In the genomic region with DNA sequence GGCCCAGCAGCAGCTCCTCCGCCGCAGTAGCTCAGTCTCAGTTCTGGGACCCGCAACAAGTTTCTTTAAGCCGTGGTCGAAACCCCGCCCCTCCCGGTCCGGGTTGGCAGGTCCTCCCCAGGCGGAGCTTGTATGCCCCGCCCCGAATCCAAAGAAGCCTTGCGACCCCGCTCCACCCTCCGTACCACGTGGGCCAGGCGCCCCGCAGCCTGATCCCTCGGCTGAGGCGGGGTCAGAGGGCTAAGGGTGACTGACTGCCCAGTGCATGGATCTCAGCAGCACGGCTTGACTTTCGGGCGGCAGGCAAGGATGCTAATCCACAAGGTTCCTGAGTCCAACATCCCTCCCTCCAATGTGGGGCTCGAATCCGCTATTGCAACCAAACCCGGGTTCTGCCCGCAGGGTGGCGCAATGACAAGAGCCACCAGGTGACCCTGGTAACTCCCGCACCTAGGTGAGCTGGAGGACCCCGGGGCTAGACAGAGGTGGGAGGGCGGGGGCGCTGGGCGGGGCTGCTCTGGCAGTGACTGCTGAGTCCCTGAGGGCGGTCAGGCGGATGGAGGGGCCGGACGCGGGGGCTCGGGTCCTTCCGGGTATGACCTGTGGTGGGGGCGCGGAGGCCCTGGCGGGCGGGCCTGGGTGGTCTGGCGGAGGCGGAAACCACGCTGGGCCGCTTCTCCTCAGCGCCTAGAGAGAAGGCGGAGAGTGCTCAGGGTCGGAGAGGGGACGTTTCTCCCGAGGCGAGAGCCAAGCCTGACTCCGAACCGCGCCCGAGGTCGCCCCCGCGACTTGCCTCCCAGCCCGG, we compare ENCODE assay signal across 7 mouse cellular contexts. TPM values are rescaled to one million over a fixed set of nuclear protein-coding genes. Genes with fewer than 3 reads are reported as not detected.
A peak's percentile ranks its signal among the peaks of the same experiment; 100 is the strongest.
DNase-seq lines count a peak whose midpoint lies in the region; ATAC-seq and TF ChIP-seq lines count a peak whose summit lies in the region.

A gene (minus strand): TSS at position 39 of the 805 bp plus-strand sequence.

- peaks cover 24% of the 10 kb centered on the region for H3K4me1 ChIP-seq in embryonic facial prominence, embryonic 14.5 days (ENCODE audit: control insufficient read depth, insufficient read depth, low read length)
- peaks cover 26% of the 10 kb centered on the region for H3K4me1 ChIP-seq in heart, embryonic 11.5 days (ENCODE audit: control insufficient read depth, insufficient read depth, low read length)
- H3K4me1 ChIP-seq in kidney, embryonic 15.5 days = peaks cover 38% of the 10 kb centered on the region
- H3K4me1 ChIP-seq in limb, embryonic 15.5 days = peaks cover 52% of the 10 kb centered on the region
- H3K4me1 ChIP-seq in midbrain, postnatal 0 days (ENCODE audit: insufficient read depth, low read length) = no peaks in the 10 kb centered on the region

- H3K4me3 ChIP-seq in embryonic facial prominence, embryonic 14.5 days (ENCODE audit: low read depth, low read length) = peak within 1 kb of the TSS; percentile 60
- H3K4me3 ChIP-seq in heart, embryonic 11.5 days (ENCODE audit: low read depth, low read length) = peak within 1 kb of the TSS; percentile 68
- H3K4me3 ChIP-seq in kidney, embryonic 15.5 days (replicated peaks) = peak within 1 kb of the TSS; percentile 53
- peak within 1 kb of the TSS; percentile 53 for H3K4me3 ChIP-seq in limb, embryonic 15.5 days
- H3K4me3 ChIP-seq in midbrain, postnatal 0 days (ENCODE audit: low read depth, low read length) = peak within 1 kb of the TSS; percentile 47

- peaks cover 19% of the 10 kb centered on the region for H3K27me3 ChIP-seq in embryonic facial prominence, embryonic 14.5 days (replicated peaks; ENCODE audit: control insufficient read depth, insufficient read depth, low read length)
- peaks cover 36% of the 10 kb centered on the region for H3K27me3 ChIP-seq in heart, embryonic 11.5 days (ENCODE audit: control insufficient read depth, insufficient read depth, low read length)
- H3K27me3 ChIP-seq in kidney, embryonic 15.5 days = peaks cover 65% of the 10 kb centered on the region
- peaks cover 50% of the 10 kb centered on the region for H3K27me3 ChIP-seq in limb, embryonic 15.5 days
- peaks cover 13% of the 10 kb centered on the region; the same call in 1 of the 2 replicates for H3K27me3 ChIP-seq in midbrain, postnatal 0 days (ENCODE audit: insufficient read depth, low read length)

- H3K9ac ChIP-seq in embryonic facial prominence, embryonic 14.5 days (ENCODE audit: low read depth, low read length) = peak within 1 kb of the TSS; percentile 70
- peak within 1 kb of the TSS; percentile 52 for H3K9ac ChIP-seq in heart, embryonic 11.5 days (ENCODE audit: low read depth, low read length)
- peak within 1 kb of the TSS; percentile 56 for H3K9ac ChIP-seq in kidney, embryonic 15.5 days
- H3K9ac ChIP-seq in limb, embryonic 15.5 days = peak within 1 kb of the TSS; percentile 41
- peak within 1 kb of the TSS; percentile 55 for H3K9ac ChIP-seq in midbrain, postnatal 0 days (replicated peaks; ENCODE audit: low read length, poor library complexity, severe bottlenecking)

- peak within 1 kb of the TSS; percentile 99 for H3K4me2 ChIP-seq in embryonic facial prominence, embryonic 14.5 days (ENCODE audit: low read depth, low read length)
- H3K4me2 ChIP-seq in heart, embryonic 11.5 days = peak within 1 kb of the TSS; percentile 98
- peak within 1 kb of the TSS; percentile 96 for H3K4me2 ChIP-seq in kidney, embryonic 15.5 days
- H3K4me2 ChIP-seq in limb, embryonic 15.5 days = peak within 1 kb of the TSS; percentile 94
- H3K4me2 ChIP-seq in midbrain, postnatal 0 days (ENCODE audit: low read depth, low read length, poor library complexity, severe bottlenecking) = peak within 1 kb of the TSS; percentile 91

- ATAC-seq in embryonic facial prominence, embryonic 14.5 days (ENCODE audit: low read depth) = peak; percentile 85
- peak; percentile 79 for ATAC-seq in heart, embryonic 11.5 days (replicated peaks; ENCODE audit: insufficient number of reproducible peaks, low FRiP score, low TSS enrichment)
- peak; percentile 87 for ATAC-seq in kidney, embryonic 15.5 days (replicated peaks; ENCODE audit: low FRiP score)
- ATAC-seq in limb, embryonic 15.5 days (ENCODE audit: insufficient number of reproducible peaks, low FRiP score, low TSS enrichment, low read depth) = peak; percentile 74
- peak; percentile 42 for ATAC-seq in midbrain, postnatal 0 days (ENCODE audit: low FRiP score)

- H3K9me3 ChIP-seq in embryonic facial prominence, embryonic 14.5 days (ENCODE audit: control insufficient read depth, low read length) = no peaks in the 10 kb centered on the region
- no peaks in the 10 kb centered on the region for H3K9me3 ChIP-seq in heart, embryonic 11.5 days (replicated peaks; ENCODE audit: control insufficient read depth, low read length)
- no peaks in the 10 kb centered on the region for H3K9me3 ChIP-seq in kidney, embryonic 15.5 days (replicated peaks)
- no peaks in the 10 kb centered on the region for H3K9me3 ChIP-seq in limb, embryonic 15.5 days
- H3K9me3 ChIP-seq in midbrain, postnatal 0 days (ENCODE audit: low read length) = no peaks in the 10 kb centered on the region

- peak; percentile 62 for TF ChIP-seq CTCF in midbrain, postnatal 0 days (IDR thresholded peaks at IDR 0.05)

- 0 out of 2 replicates have a peak, but pooled peaks cover 6% of the 10 kb centered on the region for H3K36me3 ChIP-seq in embryonic facial prominence, embryonic 14.5 days (ENCODE audit: control insufficient read depth, insufficient read depth, low read length)
- H3K36me3 ChIP-seq in heart, embryonic 11.5 days (ENCODE audit: control insufficient read depth, insufficient read depth, low read length) = no peaks in the 10 kb centered on the region
- no peaks in the 10 kb centered on the region for H3K36me3 ChIP-seq in kidney, embryonic 15.5 days
- peaks cover 8% of the 10 kb centered on the region; the same call in 1 of the 2 replicates for H3K36me3 ChIP-seq in limb, embryonic 15.5 days
- H3K36me3 ChIP-seq in midbrain, postnatal 0 days (ENCODE audit: insufficient read depth, low read length) = no peaks in the 10 kb centered on the region

- under 1% methylated on average over 21 of the region's 61 CpGs for WGBS in embryonic facial prominence, embryonic 14.5 days
- WGBS in heart, embryonic 11.5 days (ENCODE audit: insufficient replicate concordance) = under 1% methylated on average over 60 of the region's 61 CpGs
- under 1% methylated on average over 61 of the region's 61 CpGs for WGBS in kidney, embryonic 15.5 days
- WGBS in limb, embryonic 15.5 days = 1% methylated on average over 61 of the region's 61 CpGs
- WGBS in midbrain, postnatal 0 days = 1% methylated on average over 61 of the region's 61 CpGs

- H3K27ac ChIP-seq in embryonic facial prominence, embryonic 14.5 days (replicated peaks; ENCODE audit: low read depth, low read length) = no peak within 1 kb of the TSS
- peak within 1 kb of the TSS; percentile 29; the same call in 1 of the 2 replicates for H3K27ac ChIP-seq in heart, embryonic 11.5 days (ENCODE audit: low read depth, low read length)
- H3K27ac ChIP-seq in kidney, embryonic 15.5 days = peak within 1 kb of the TSS; percentile 54
- H3K27ac ChIP-seq in limb, embryonic 15.5 days = peak within 1 kb of the TSS; percentile 67; the same call in 1 of the 2 replicates
- peak within 1 kb of the TSS; percentile 18; the same call in 1 of the 2 replicates for H3K27ac ChIP-seq in midbrain, postnatal 0 days (ENCODE audit: low read depth, low read length)

- DNase-seq in adrenal gland, postnatal 36 days = peak; percentile 80 to 88
- peak; percentile 96 for DNase-seq in embryonic facial prominence, embryonic 14.5 days (ENCODE audit: low spot score)
- DNase-seq in midbrain, postnatal 0 days (ENCODE audit: low spot score) = peak; percentile 89
- DNase-seq in spleen, postnatal 14 days (ENCODE audit: low spot score in 2 of 2) = peak; percentile 32 to 47

RNA-seq across cellular contexts. Expression of the gene that starts here (rescaled TPM):
- total RNA-seq in adrenal gland, postnatal 36 days (2021) = 1 to 10 TPM; 1.3 to 2.5 TPM
- 15.8 and 18.0 TPM in 2 replicates for polyA plus RNA-seq in embryonic facial prominence, embryonic 14.5 days (2014; fragmentation: Nextera tagmentation; extraction: Ambion mirVana)
- 2.0 and 2.9 TPM in 2 replicates for polyA plus RNA-seq in heart, embryonic 11.5 days (2014; fragmentation: Nextera tagmentation; extraction: Ambion mirVana)
- 5.1 and 5.9 TPM in 2 replicates for polyA plus RNA-seq in kidney, embryonic 15.5 days (2015; fragmentation: Nextera tagmentation; extraction: Ambion mirVana)
- polyA plus RNA-seq in limb, embryonic 15.5 days (2015; fragmentation: Nextera tagmentation; extraction: Ambion mirVana) = 10.9 and 14.7 TPM in 2 replicates
- total RNA-seq in midbrain, postnatal 0 days (2014; rRNA removed) = 21.5 and 31.0 TPM in 2 replicates
- polyA plus RNA-seq in midbrain, postnatal 0 days (2015; fragmentation: Nextera tagmentation; extraction: Ambion mirVana) = 16.3 and 19.9 TPM in 2 replicates

Comparison
In these comparisons a context has a peak if more than half of its experiments do, and no peak if none do; other contexts are left out.
1. DNase-seq: peak in every context shown above with its lines; median percentile 96 in embryonic facial prominence, embryonic 14.5 days; 89 in midbrain, postnatal 0 days; 84 in adrenal gland, postnatal 36 days; 40 in spleen, postnatal 14 days.